Mouse (Mus musculus) E14TG2a.4 (cell line): Measurements from ENCODE around the gene Dnajb11.

Experiments
- H3K27me3 ChIP-seq: 2 replicates; pipeline ENCODE4 v1.6.1; 2014; ENCODE audit warnings: low read length, control low read depth; ENCODE audit not compliant: insufficient read depth
- H3K36me3 ChIP-seq: 2 replicates; pipeline ENCODE4 v1.6.1; 2014; ENCODE audit warnings: low read length, control low read depth; ENCODE audit not compliant: insufficient read depth
- H3K4me1 ChIP-seq: replicated peaks from 2 replicates; pipeline ENCODE4 v1.6.1; 2014; ENCODE audit warnings: low read depth, low read length, control low read depth
- H3K4me3 ChIP-seq: replicated peaks from 2 replicates; pipeline ENCODE4 v1.5.1; 2014; ENCODE audit warnings: mild to moderate bottlenecking, low read length
- H3K9me3 ChIP-seq: 2 replicates; pipeline ENCODE4 v1.6.1; 2014; ENCODE audit warnings: low read length, control low read depth
- CTCF ChIP-seq: conservative IDR thresholded peaks from 2 replicates; pipeline ENCODE4 v1.5.1; 2014; ENCODE audit warnings: low read length
- NANOG ChIP-seq: IDR thresholded peaks from 2 replicates; pipeline ENCODE4 v1.6.1; 2014; ENCODE audit warnings: borderline replicate concordance, low read length, mixed read lengths
- POU5F1 ChIP-seq: IDR thresholded peaks from 2 replicates; pipeline ENCODE4 v1.6.1; 2014; ENCODE audit warnings: low read length, borderline replicate concordance

Gene Dnajb11

DNA sequence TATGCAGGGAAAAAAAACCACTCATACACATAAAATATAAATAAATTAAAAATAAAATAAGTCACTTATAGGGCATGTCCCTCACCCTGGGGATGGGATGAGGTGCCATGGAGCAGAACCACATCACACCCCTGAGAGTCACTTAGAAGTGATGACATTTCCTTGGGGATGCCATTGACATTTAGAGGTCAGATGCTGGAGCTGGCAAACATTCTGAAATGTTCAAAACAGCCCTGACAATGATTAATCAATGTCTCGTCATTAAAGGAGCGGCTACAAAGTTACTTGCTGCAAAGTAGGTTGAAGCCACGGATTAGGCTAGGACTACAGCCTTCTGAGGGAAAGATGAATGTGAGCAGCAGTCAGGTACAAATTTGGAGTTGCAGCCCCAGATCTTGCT lies 43.7 kb downstream of the Dnajb11 start:
- Histone ChIP-seq H3K4me3 (no peak overlapping the region), H3K9me3 (no peaks in the 10 kb centered on the region), H3K4me1 (peaks cover 7% of the 10 kb centered on the region), H3K36me3 (no peaks in the 10 kb centered on the region), H3K27me3 (peaks cover 20% of the 10 kb centered on the region)
- no peak for TF ChIP-seq POU5F1
- no peak for TF ChIP-seq NANOG
- TF ChIP-seq CTCF: no peak

DNA sequence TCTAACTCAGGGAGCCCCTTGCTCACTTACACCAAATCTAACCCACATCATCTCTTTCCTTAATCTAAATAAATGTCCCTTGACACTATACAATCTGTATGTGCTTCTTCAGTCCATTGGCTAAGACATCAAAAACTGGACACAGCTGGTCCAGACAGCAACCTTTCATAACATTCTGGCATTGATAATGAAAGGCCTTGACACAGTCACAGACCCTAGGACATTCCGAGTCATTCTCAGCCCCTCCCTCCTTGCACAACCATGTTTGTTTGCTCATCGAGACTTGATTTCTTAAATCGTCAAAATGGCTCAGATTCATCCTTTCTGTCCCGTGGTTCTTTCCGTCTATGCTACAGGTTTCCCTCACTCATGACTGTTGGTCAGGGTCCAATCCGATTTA lies 51.6 kb downstream of the Dnajb11 start:
- TF ChIP-seq CTCF: no peak
- TF ChIP-seq POU5F1: no peak
- no peak for TF ChIP-seq NANOG
- Histone ChIP-seq H3K27me3 (0 out of 2 replicates have a peak, but pooled peaks cover 5% of the 10 kb centered on the region), H3K4me3 (no peak overlapping the region), H3K4me1 (peaks cover 7% of the 10 kb centered on the region), H3K36me3 (no peaks in the 10 kb centered on the region), H3K9me3 (no peaks in the 10 kb centered on the region)

DNA sequence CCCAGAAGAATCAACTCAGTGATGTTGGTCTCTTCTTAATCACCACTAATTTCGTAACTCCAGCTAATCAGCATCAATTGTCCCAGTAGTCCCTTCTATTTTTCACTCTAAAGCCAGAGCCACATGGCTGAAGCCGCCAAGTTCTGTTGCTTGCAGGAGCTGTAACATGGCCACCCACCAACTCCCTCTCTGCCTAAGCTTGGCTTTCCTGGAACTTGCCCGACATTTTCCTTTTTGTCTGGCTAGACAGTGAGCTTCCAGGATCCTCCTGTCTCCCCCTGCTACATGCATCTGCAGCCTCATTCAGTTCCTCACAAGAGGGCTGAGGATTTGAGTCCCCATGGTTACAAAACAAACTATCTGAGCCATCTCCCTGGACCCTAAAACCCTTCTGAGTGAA lies 54.3 kb downstream of the Dnajb11 start:
- Histone ChIP-seq H3K36me3 (no peaks in the 10 kb centered on the region), H3K27me3 (0 out of 2 replicates have a peak, but pooled peaks cover 5% of the 10 kb centered on the region), H3K4me1 (no peaks in the 10 kb centered on the region), H3K9me3 (no peaks in the 10 kb centered on the region), H3K4me3 (no peak overlapping the region)
- TF ChIP-seq CTCF (no peak), POU5F1 (no peak), NANOG (no peak)

DNA sequence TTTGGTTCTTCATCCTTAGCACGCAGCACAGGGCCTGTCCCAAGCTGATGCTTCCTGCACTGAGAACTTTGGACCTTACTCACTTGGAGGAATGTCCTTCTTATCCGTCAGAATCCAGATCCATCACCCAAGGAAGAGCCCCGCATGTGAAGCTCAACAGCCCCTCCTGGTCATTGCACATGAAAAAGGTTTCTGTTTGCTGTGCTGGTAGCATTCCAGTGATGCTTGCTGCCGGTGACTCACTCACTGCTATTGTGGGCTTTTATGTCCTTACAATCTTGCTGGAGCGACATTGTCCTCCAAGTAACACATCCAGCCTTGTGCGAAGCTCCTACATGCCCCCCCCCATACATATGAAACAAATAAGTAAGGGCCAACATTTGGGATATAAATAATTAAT lies 55.2 kb downstream of the Dnajb11 start:
- H3K9me3 ChIP-seq: no peaks in the 10 kb centered on the region
- peaks cover 6% of the 10 kb centered on the region for H3K4me1 ChIP-seq
- H3K4me3 ChIP-seq: no peak overlapping the region
- TF ChIP-seq CTCF (no peak), POU5F1 (no peak), NANOG (no peak)
- H3K27me3 ChIP-seq: 0 out of 2 replicates have a peak, but pooled peaks cover 5% of the 10 kb centered on the region
- no peaks in the 10 kb centered on the region for H3K36me3 ChIP-seq

DNA sequence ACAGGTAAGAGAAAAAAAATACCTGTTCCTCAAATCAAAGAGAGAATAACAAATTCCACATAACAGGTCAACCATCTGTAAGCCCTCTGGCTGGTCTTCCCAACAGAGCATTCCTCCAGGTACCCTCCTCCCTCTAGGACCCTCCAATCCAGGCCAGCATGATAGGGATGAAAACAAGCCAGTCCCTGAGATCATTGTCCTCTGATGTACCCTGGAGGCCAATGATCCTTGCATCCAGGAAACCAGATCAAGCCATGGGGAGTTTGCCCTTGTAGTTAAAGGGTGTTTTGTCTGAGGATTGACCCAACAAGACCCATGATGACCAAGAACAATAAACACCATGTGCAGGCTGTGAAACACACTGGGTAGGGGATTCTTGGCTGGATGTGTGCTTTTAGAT lies 56.6 kb downstream of the Dnajb11 start:
- peaks cover 20% of the 10 kb centered on the region for H3K4me1 ChIP-seq
- H3K4me3 ChIP-seq: no peak overlapping the region
- no peak for TF ChIP-seq POU5F1
- no peak for TF ChIP-seq NANOG
- no peak for TF ChIP-seq CTCF
- no peaks in the 10 kb centered on the region for H3K36me3 ChIP-seq
- no peaks in the 10 kb centered on the region for H3K9me3 ChIP-seq
- H3K27me3 ChIP-seq: 0 out of 2 replicates have a peak, but pooled peaks cover 5% of the 10 kb centered on the region

DNA sequence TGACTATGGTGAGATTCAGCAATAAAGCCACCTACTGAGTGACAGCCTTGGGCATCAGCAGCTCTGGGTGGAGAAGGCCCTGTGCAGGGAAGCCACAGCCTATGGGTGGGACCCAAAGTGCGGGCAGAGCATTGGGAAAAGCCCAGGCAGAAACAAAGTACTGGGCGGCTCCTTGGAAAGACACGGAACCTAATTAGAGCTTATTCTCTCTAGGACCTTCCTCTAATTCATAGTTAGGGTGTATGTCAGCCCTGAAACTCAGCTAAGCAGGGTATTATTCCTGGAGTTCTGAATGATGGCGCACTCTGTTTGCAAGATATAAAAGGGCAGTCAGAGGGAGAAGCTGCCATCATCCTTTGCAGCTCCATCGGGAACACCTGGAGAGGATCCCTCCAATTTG lies 60.4 kb downstream of the Dnajb11 start, which contains the start of gene Fetub:
Gene Fetub, plus strand, starts transcription at position 301 of the 400 bp plus-strand sequence.
- Histone ChIP-seq H3K36me3 (no peaks in the 10 kb centered on the region), H3K9me3 (no peaks in the 10 kb centered on the region), H3K4me3 (peak within 1 kb of the TSS; percentile 39), H3K4me1 (peaks cover 34% of the 10 kb centered on the region), H3K27me3 (no peaks in the 10 kb centered on the region)
- no peak for TF ChIP-seq CTCF
- TF ChIP-seq NANOG: no peak
- no peak for TF ChIP-seq POU5F1

DNA sequence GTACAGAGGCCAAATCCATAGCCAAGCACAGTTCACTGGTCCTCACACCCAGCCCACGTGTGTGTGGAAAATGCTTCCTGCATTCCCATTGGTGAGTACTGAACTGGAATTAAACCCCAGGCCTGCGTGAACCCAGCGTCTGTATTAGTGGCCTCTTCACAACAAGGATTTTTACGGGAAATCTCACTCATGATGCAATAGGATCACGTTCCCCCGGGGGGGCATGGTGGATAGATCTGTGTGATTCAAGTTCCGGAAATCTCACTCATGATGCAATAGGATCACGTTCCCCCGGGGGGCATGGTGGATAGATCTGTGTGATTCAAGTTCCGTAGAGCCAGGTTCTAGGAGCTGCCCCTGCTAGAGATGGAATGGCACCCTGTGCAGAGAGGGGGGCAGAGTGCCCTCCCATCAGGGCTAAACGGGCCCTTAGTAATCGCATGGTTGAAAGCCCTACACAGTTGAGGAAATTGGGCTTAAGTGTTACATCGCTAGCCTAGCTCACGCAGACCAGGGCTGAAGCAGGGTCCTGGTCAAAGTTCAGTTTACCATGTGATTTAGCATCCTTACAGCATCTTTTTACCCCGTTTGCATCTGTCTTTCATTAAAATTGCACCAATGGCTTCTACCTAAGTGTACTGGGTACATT lies 61.1 kb downstream of the Dnajb11 start:
- no peaks in the 10 kb centered on the region for H3K9me3 ChIP-seq
- H3K36me3 ChIP-seq: no peaks in the 10 kb centered on the region
- peak overlapping the region; percentile 39; the same call in 1 of the 2 replicates for H3K4me3 ChIP-seq
- H3K27me3 ChIP-seq: no peaks in the 10 kb centered on the region
- TF ChIP-seq CTCF: no peak
- H3K4me1 ChIP-seq: peaks cover 34% of the 10 kb centered on the region

DNA sequence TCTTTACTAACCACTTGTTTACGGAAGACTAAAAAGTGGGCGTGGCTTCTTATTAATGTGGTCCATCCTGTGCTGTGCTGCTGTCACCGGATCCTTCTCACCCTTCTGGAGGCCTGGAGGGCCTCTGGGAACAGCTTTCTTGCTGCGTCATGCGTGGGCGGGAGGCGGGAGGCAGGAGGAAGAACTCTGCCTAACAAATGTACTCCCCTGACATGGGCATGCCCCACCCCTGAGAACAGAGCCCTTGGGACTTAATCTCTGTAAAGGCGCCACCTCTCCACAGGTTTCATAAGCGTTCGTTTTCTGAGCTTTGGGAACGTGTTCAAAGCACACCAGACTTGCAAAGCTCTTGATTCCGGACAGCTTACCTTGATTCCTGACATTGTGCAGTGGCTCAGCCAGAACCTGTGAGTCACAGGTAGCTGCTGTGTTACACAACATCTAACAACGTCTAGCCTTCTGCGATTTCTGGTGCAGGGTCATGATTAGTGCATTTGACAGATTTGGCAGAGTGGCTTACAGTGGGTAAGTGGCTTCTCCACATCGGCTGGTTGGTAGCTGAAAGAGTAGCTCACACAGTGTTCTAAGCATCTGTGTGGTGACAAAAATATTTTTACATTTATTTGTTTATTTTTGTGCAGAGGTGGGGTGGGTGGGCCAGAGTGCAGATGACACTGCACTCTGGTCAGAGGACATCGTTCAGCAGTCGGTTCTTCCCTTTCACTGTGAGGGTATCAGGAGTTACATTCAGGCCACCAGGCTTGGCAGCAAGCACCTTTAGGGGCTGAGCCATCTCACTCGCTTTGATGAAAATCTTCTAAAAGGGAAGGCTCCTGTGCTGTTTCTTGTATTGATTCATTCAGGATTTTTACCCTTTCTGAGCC lies 62.6 kb downstream of the Dnajb11 start:
- H3K4me1 ChIP-seq: peaks cover 34% of the 10 kb centered on the region

More for the DNA sequence above, 62.6 kb downstream of the Dnajb11 start:
- peak overlapping the region; percentile 49 for H3K4me3 ChIP-seq
- H3K36me3 ChIP-seq: no peaks in the 10 kb centered on the region
- TF ChIP-seq POU5F1: no peak
- TF ChIP-seq NANOG: no peak
- TF ChIP-seq CTCF: no peak
- no peaks in the 10 kb centered on the region for H3K9me3 ChIP-seq
- H3K27me3 ChIP-seq: no peaks in the 10 kb centered on the region
